Mouse (Mus musculus): ENCODE measurements around the gene Dact3.

The Dact3 gene

GRCm38 (mm10) chr7:16858336-16858735, 16.8 kb upstream of the Dact3 start:
- no peak for DNase-seq (ENCODE audit: low read depth, low spot score)

- DNase-seq (ENCODE audit: low read depth, low spot score): peak; percentile 32
Observed at GRCm38 (mm10) chr7:16859902-16860651, 15.0 kb upstream of the Dact3 start.

- DNase-seq (ENCODE audit: low read depth, low spot score): no peak
Observed at GRCm38 (mm10) chr7:16867488-16867887, 7.6 kb upstream of the Dact3 start.

- no peak for DNase-seq (ENCODE audit: low read depth, low spot score)
Observed at GRCm38 (mm10) chr7:16869497-16869896, 5.6 kb upstream of the Dact3 start.

- DNase-seq (ENCODE audit: low read depth, low spot score): no peak
Observed at GRCm38 (mm10) chr7:16871600-16871999, 3.5 kb upstream of the Dact3 start.

- DNase-seq (ENCODE audit: low read depth, low spot score): no peak
Observed at GRCm38 (mm10) chr7:16872478-16872877, 2.6 kb upstream of the Dact3 start.

- DNase-seq (ENCODE audit: low read depth, low spot score): no peak
Observed at GRCm38 (mm10) chr7:16873392-16873791, 1.7 kb upstream of the Dact3 start.

- peak; percentile 48 for DNase-seq (ENCODE audit: low read depth, low spot score)
Observed at GRCm38 (mm10) chr7:16874190-16874589, 927 bp upstream of the Dact3 start.

GRCm38 (mm10) chr7:16874756-16875309, 284 bp upstream of the Dact3 start:
- DNase-seq (ENCODE audit: low read depth, low spot score): peak; percentile 98

GRCm38 (mm10) chr7:16875326-16875725, 209 bp downstream of the Dact3 start:
- no peak for DNase-seq (ENCODE audit: low read depth, low spot score)

GRCm38 (mm10) chr7:16876006-16876405, 889 bp downstream of the Dact3 start:
- DNase-seq (ENCODE audit: low read depth, low spot score): no peak

- DNase-seq (ENCODE audit: low read depth, low spot score): no peak
Observed at GRCm38 (mm10) chr7:16876608-16877007, 1.5 kb downstream of the Dact3 start.

GRCm38 (mm10) chr7:16877717-16878116, 2.6 kb downstream of the Dact3 start:
- no peak for DNase-seq (ENCODE audit: low read depth, low spot score)

GRCm38 (mm10) chr7:16879796-16880547, 4.9 kb downstream of the Dact3 start:
- no peak for DNase-seq (ENCODE audit: low read depth, low spot score)

GRCm38 (mm10) chr7:16880615-16881014, 5.5 kb downstream of the Dact3 start:
- no peak for DNase-seq (ENCODE audit: low read depth, low spot score)

- DNase-seq (ENCODE audit: low read depth, low spot score): no peak
Observed at GRCm38 (mm10) chr7:16883162-16883561, 8.0 kb downstream of the Dact3 start.

- DNase-seq (ENCODE audit: low read depth, low spot score): no peak
Observed at GRCm38 (mm10) chr7:16884334-16884733, 9.2 kb downstream of the Dact3 start.

GRCm38 (mm10) chr7:16885271-16885776, 10.2 kb downstream of the Dact3 start:
- DNase-seq (ENCODE audit: low read depth, low spot score): no peak

- no peak for DNase-seq (ENCODE audit: low read depth, low spot score)
Observed at GRCm38 (mm10) chr7:16885905-16886304, 10.8 kb downstream of the Dact3 start.

GRCm38 (mm10) chr7:16890536-16890935, 15.4 kb downstream of the Dact3 start:
- no peak for DNase-seq (ENCODE audit: low read depth, low spot score)

GRCm38 (mm10) chr7:16890944-16891343, 15.8 kb downstream of the Dact3 start:
- DNase-seq (ENCODE audit: low read depth, low spot score): no peak

- DNase-seq (ENCODE audit: low read depth, low spot score): peak; percentile 58
Observed at GRCm38 (mm10) chr7:16891641-16892351, 16.7 kb downstream of the Dact3 start, which contains the start of gene Gng8. Gene Gng8 (plus strand): TSS chr7:16891786.
